Mouse (Mus musculus) thymus, adult 2 months (tissue): ENCODE measurements around the gene Mbnl1.
"Not testable (repeated sequence)": the region's sequence is repeated elsewhere in the genome, so short reads cannot be mapped to it uniquely, and the experiment has no call there.

ENCODE experiments used
- CTCF ChIP-seq: fragments of 200-500 bp; IDR thresholded peaks from 2 replicates; pipeline ENCODE4 v1.5.1; 2012; ENCODE audit warnings: mild to moderate bottlenecking, control low read depth, low read length, moderate library complexity, borderline replicate concordance; ENCODE audit not compliant: control insufficient read depth, poor library complexity, insufficient read depth; ENCODE audit errors: extremely low read depth
- POLR2A ChIP-seq: fragments of 200-500 bp; IDR thresholded peaks from 2 replicates; pipeline ENCODE4 v1.6.1; 2012; ENCODE audit warnings: mild to moderate bottlenecking, low read length, control low read depth, moderate library complexity; ENCODE audit not compliant: control insufficient read depth, poor library complexity, insufficient read depth; ENCODE audit errors: extremely low read depth

- not testable (repeated sequence) for TF ChIP-seq POLR2A, CTCF
Observed at GRCm38 (mm10) chr3:60494774-60495535, 22.3 kb downstream of the Mbnl1 start.
